Mouse (Mus musculus) v-Abl transformed pro-B cells (cell line): ENCODE measurements at regions not wholly inside any gene's neighbourhood (a gene's known extent, or its start where the extent isn't known, plus 50 kb on each side); places are given as distances from the start of the nearest gene placed in this dataset.

Source experiments
- in situ Hi-C, 2 experiments: fragments of 400-800 bp; cut with MboI; formaldehyde crosslinking; loops; one replicate each; pipeline ENCODE4 v1.15.1; 2025; ENCODE audit not compliant: unreplicated experiment in 2 of 2

- in situ Hi-C loops = no loop called here
Measured at GRCm38 (mm10) chr1:148904067-148904466, 1057.0 kb downstream of the Pla2g4a start.

GRCm38 (mm10) chr1:148903093-148903492, 1058.0 kb downstream of the Pla2g4a start:
- in situ Hi-C loops = no loop called here

DNA sequence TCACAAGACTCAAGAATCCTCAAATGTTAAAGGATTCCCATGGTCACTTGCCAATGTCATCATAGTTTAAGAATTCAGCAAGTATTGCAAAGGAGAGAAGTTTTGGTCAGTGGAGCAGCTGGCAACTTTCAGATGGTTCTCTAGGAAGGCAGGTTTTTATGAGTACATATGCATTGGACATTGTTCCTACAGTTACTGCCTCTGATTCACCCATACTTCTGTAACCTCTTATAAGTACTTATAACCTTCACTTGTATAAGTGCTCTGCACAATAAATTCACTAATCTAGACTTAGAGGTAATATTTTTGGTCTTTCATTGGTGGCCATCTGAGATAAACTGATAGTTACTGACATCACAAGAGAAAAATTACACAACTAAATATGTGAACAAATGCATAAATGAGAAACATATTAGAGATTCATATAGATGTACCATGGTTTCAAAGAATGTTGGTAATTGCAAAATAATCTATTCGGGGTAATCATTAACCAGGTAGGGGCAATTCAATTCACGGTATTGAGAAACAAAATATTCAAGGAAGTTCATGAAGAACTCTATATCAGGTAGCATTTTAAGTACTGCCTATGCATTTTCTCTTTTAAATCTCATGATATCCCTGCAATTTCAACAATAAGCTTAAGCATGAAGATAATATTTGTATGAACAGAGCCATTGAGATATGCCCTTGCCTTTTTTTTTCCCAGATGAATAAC, 1059.6 kb downstream of the Pla2g4a start:
- in situ Hi-C loops = no loop called here

GRCm38 (mm10) chr1:148870788-148871187, 1090.3 kb downstream of the Pla2g4a start:
- in situ Hi-C loops = no loop called here

DNA sequence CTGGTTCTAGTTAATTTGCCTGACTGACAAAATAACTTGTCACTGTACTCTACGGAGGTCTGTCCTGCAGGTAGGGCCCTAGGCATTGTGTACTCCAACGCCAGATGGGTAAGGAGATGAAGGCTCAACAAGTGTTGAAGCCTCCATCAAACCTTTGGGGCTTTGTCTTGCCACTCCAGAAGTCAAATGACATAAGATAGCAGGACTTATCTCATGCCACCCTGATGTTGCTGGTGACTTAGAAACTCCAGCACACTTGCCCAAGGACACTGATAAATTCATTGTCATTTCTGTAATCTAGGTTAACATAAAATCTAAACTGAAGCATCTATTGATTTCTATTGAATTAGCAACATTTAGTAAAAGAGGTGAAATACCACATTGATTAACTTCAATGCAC, 1097.5 kb downstream of the Pla2g4a start:
- in situ Hi-C loops = no loop called here

DNA sequence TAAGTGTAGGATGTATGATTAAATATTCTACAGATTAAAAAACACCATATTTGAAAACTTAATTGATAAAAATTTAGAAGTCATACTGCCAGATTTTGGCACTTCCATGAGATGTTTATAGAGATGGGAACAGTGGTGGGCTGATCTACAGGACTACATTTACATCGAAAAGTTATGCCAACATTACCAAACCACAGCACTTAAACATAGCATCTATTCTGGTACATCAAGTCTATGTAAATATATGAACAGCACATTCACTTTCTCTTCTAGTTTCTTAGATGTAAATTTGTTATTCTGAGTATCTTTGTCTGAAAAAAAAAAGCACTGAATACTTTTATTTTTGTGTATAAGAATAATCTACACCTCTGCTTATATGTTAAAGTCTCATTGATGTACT, 1108.1 kb downstream of the Pla2g4a start:
- in situ Hi-C loops = no loop called here

- in situ Hi-C loops = no loop called here
Measured at GRCm38 (mm10) chr1:148846595-148846994, 1114.5 kb downstream of the Pla2g4a start.

DNA sequence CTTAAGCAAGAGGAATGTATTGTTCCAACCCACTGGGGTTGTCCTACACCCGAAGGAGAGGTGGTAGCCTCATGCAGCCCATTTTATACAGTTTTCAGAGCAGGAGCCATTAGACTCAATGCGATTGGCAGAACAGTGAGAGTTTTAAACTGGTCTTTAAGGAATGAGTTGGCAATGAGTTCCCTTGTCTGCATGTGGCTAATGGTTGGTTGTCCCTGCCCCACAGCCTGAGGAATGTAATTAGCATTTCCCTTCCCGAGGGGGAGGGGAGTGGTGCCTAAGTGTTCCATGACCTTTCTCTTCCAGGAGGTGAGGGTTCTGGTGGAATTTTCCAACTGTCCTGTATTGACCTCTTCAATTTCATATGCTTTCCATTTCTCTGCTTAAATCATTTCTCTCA, 1137.9 kb downstream of the Pla2g4a start:
- in situ Hi-C loops = no loop called here

- in situ Hi-C loops = no loop called here
Measured at GRCm38 (mm10) chr1:148808707-148809106, 1152.4 kb downstream of the Pla2g4a start.

- in situ Hi-C loops = no loop called here
Measured at GRCm38 (mm10) chr1:148797110-148797509, 1164.0 kb downstream of the Pla2g4a start.

- in situ Hi-C loops = no loop called here
Measured at GRCm38 (mm10) chr1:148750806-148751205, 1210.3 kb downstream of the Pla2g4a start.

GRCm38 (mm10) chr1:148722106-148722505, 1239.0 kb downstream of the Pla2g4a start:
- in situ Hi-C loops = loop anchor here in 1 of 2 experiments (5.0 kb wide), 1 partner anchor 80 kb away; no protein-coding TSS in a partner anchor

DNA sequence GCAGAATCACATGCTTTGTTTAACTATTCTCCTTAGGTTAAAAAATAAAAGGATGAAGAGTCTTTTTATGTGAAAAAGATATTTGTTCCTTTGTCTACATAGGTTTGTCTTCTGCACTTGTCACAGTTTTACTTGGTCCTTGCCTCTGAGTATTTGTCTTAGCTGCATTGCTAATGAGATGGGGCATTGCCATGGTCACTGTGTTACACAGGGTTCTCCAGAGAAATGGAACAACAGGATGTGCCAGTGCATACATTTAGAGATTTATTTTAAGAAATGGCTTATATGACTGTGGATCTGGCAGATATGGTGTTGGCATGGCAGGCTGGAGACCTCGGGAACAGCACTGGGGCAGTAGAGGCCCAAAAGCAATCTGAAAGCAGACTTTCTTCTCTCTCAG, 1239.7 kb downstream of the Pla2g4a start:
- in situ Hi-C loops = loop anchor here in 1 of 2 experiments (5.0 kb wide), 1 partner anchor 81 kb away; no protein-coding TSS in a partner anchor

GRCm38 (mm10) chr1:148720980-148721379, 1240.1 kb downstream of the Pla2g4a start:
- in situ Hi-C loops = loop anchor here in 1 of 2 experiments (5.0 kb wide), 1 partner anchor 81 kb away; no protein-coding TSS in a partner anchor

DNA sequence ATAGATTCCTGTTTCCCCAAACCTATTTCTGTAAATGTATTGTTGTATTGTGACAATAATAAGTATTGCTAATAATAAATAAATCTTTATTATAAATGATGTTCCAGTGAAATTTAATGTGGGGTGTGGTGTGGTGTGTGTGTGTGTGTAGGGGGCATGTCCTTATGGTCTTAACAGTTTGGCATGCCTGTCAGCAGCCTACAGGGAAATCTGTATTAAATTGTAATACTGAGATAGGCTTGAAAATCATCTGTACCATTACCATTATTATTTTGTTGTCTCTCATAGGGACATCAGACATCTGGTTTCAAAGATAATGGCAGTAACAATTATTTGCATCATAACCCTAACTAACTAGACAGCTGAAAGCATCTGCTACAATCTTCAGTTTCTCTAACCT, 1253.0 kb downstream of the Pla2g4a start:
- in situ Hi-C loops = no loop called here

GRCm38 (mm10) chr1:148707657-148708056, 1253.4 kb downstream of the Pla2g4a start:
- in situ Hi-C loops = no loop called here

GRCm38 (mm10) chr1:148706271-148706807, 1254.8 kb downstream of the Pla2g4a start:
- in situ Hi-C loops = no loop called here

DNA sequence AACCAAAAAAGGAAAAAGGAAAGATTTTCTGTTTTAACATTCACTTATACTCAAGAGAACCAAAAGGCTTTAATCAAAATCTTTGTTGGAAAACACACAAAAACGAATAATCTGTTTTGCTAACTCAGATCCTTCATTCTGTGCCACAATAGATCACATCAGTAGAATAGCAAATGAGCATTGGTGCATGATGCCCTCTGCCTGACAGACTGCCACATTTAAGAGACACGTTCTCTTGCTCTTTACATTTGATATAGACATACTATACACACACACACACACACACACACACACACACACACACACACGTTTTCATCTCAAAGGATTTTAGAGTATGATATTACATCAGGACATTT, 1260.5 kb downstream of the Pla2g4a start:
- in situ Hi-C loops = no loop called here

DNA sequence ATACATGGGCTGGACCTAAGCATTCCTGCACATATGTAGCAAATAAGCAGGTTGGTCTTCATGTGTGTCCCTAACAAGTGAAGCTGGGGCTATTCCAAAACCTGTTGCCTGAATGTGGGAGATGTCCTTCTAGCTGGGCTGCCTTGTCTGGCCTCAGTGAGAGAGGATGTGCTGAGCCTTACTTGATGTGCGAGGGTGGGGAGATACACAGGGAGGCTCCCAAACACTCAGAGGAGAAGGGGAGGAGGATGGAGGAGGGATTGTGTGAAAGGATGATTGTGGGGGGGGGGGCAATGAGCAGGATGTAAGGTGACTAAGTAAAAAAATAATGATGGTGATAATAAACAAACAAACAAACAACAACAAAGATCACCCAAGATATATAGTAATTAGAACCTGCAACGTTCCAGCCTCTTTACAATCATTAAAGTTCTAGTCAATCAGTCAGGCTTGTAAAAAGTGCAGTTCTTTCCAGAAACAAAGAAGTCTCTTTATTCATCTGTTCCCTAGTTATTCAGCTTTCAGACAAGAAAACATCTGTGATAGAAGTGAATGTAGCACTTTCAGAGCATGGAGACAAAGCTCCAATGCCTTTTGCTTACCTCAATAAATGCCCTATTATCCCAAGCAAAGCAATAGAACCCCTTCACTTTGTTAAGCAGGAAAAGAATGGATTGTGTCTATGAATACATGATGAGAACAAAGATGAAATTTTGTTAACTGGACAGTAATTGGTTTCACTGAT, 1261.1 kb downstream of the Pla2g4a start:
- in situ Hi-C loops = loop anchor here (25.0 kb wide), 1 partner anchor 562 kb away; no protein-coding TSS in a partner anchor

DNA sequence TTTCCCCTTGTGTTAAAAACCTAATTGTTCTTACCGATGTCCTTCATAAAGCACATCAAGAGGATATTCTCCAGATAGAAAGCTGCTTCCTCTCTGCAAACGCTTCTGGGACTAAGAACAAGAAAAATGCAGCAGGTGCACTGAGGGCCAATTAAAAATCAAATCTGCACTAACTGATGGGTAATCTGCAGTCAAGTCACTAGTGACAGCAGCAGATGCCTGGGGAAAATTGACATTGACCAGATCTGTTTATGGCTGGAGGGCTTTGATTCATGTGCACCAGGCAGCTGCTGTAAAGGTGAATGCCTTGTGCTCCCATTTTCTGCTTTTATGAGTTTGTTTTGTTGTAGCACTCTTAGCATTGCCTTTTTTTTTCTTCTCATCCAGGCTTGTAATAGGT, 1271.0 kb downstream of the Pla2g4a start:
- in situ Hi-C loops = loop anchor here (25.0 kb wide), 1 partner anchor 572 kb away; no protein-coding TSS in a partner anchor

DNA sequence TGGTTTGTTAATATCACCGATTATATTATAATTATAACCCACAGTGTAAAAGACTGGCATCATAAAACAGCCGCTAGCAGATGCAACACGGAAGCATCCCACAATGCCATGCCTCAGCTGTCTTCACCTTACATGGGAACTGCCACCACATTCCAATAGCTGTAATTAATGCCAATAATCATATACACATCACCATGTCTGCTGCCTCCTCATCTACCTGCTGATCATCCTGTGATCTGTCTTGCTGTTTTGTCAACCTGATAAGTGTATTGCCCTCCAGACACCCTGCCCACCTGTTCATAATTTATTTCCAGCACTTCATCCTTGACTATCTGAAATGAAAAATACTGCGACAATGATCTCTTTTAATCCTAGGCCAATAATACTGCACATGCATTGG, 1271.5 kb downstream of the Pla2g4a start:
- in situ Hi-C loops = loop anchor here (5.0 to 25.0 kb wide), 3 partner anchors 303 to 1068 kb away; no protein-coding TSS in a partner anchor
